15 mouse cellular contexts compared by ENCODE assay signal in the genomic region with DNA sequence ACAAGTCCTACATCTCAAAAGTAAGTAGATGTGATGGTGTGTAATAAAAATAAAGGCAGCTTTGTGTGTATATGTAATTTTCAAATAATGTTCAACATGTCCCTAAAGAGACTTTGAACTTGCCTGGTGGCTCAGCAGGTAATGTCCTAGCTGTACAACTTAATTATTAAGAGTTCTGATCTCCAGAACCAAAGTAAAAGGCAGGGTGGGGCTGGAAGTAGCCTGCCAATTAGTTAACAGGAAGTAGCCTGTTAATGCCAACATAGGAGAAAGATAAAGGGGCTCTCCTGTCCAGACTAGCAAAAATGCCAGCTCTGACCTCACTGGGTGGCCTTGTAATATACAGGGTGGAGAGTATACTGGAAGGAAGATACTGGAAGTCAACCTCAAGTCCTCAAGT.
"Had no signal": no experiment of that assay in that cellular context is flagged by ENCODE, and none has a peak within 500 bp of the region (broad histone marks: within the 10 kb centered on the region; RNA-seq: fewer than 3 reads in every experiment).

No protein-coding gene starts in this region.

- H3K9me3 ChIP-seq: hindbrain, embryonic 12.5 days; limb, embryonic 15.5 days; liver, embryonic 12.5 days; lung, embryonic 15.5 days; midbrain, embryonic 10.5 days; midbrain, embryonic 15.5 days had no signal

- DNase-seq: kidney, postnatal 14 days; layer of hippocampus, adult 9-11 months; layer of hippocampus, postnatal 36 days; lung, postnatal 4 days; right cerebral cortex, postnatal 14 days; thymus, adult 18-20 months; thymus, postnatal 14 days had no signal

- H3K9ac ChIP-seq: hindbrain, embryonic 12.5 days; limb, embryonic 15.5 days; liver, embryonic 12.5 days; lung, embryonic 15.5 days; midbrain, embryonic 15.5 days had no signal

- H3K36me3 ChIP-seq: hindbrain, embryonic 12.5 days; liver, embryonic 12.5 days; lung, embryonic 15.5 days; midbrain, embryonic 10.5 days; midbrain, embryonic 15.5 days had no signal

- H3K27me3 ChIP-seq: hindbrain, embryonic 12.5 days; limb, embryonic 15.5 days; liver, embryonic 12.5 days; lung, embryonic 15.5 days; midbrain, embryonic 15.5 days had no signal

- H3K4me2 ChIP-seq: hindbrain, embryonic 12.5 days; limb, embryonic 15.5 days; liver, embryonic 12.5 days; lung, embryonic 15.5 days; midbrain, embryonic 15.5 days had no signal

- H3K27ac ChIP-seq: hindbrain, embryonic 12.5 days; limb, embryonic 15.5 days; liver, embryonic 12.5 days; lung, embryonic 15.5 days; midbrain, embryonic 10.5 days; midbrain, embryonic 15.5 days had no signal

- H3K4me3 ChIP-seq: hindbrain, embryonic 12.5 days; limb, embryonic 15.5 days; liver, embryonic 12.5 days; lung, embryonic 15.5 days; midbrain, embryonic 10.5 days; midbrain, embryonic 15.5 days had no signal

- ATAC-seq: hindbrain, embryonic 16.5 days; inflammation-experienced regulatory T-cells, adult 6 months; liver, embryonic 12.5 days; midbrain, embryonic 15.5 days had no signal

- H3K4me1 ChIP-seq: hindbrain, embryonic 12.5 days; limb, embryonic 15.5 days; midbrain, embryonic 15.5 days had no signal
